Mouse (Mus musculus): Measurements from ENCODE around the gene Gnl3l. TPM values are rescaled to one million over a fixed set of nuclear protein-coding genes. Genes with fewer than 3 reads are reported as not detected.

Gnl3l gene
- polyA plus RNA-seq, 1 experiment from 2014 or later = 14.6 TPM

GRCm38 (mm10) chrX:151046321-151046720 is 29.2 kb upstream of the Gnl3l start:
- H3K4me3 ChIP-seq (replicated peaks) = no peak overlapping the region

GRCm38 (mm10) chrX:151045850-151046249 is 28.7 kb upstream of the Gnl3l start, which contains the start of gene Fgd1:
Gene Fgd1 (plus strand): TSS chrX:151046150.
- Histone ChIP-seq H3K4me1 (replicated peaks) (no peaks in the 10 kb centered on the region), H3K9ac (peak within 1 kb of the TSS; percentile 64), H3K27me3 (peaks cover 47% of the 10 kb centered on the region), H3K9me3 (replicated peaks) (no peaks in the 10 kb centered on the region), H3K4me2 (peak within 1 kb of the TSS; percentile 66), H3K27ac (peak within 1 kb of the TSS; percentile 23; the same call in 1 of the 2 replicates), H3K4me3 (replicated peaks) (peak within 1 kb of the TSS; percentile 60), H3K36me3 (no peaks in the 10 kb centered on the region)
- ATAC-seq (ENCODE audit: low read depth) (no peak), DNase-seq (no peak)
- 84% methylated on average over 8 of the region's 8 CpGs for WGBS (ENCODE audit: insufficient replicate concordance)

More at GRCm38 (mm10) chrX:151046321-151046720, 29.2 kb upstream of the Gnl3l start:
- peaks cover 47% of the 10 kb centered on the region for H3K27me3 ChIP-seq
- WGBS (ENCODE audit: insufficient replicate concordance) = 51% methylated on average over 11 of the region's 11 CpGs
- H3K9ac ChIP-seq = no peak overlapping the region
- H3K27ac ChIP-seq = no peak overlapping the region
- no peaks in the 10 kb centered on the region for H3K36me3 ChIP-seq
- ATAC-seq (ENCODE audit: low read depth) (no peak), DNase-seq (no peak)
- no peaks in the 10 kb centered on the region for H3K4me1 ChIP-seq (replicated peaks)
- no peaks in the 10 kb centered on the region for H3K9me3 ChIP-seq (replicated peaks)
- H3K4me2 ChIP-seq = peak overlapping the region; percentile 66

GRCm38 (mm10) chrX:151041223-151041622 is 24.1 kb upstream of the Gnl3l start:
- Histone ChIP-seq H3K27me3 (peaks cover 12% of the 10 kb centered on the region), H3K9ac (no peak overlapping the region), H3K9me3 (replicated peaks) (no peaks in the 10 kb centered on the region), H3K36me3 (no peaks in the 10 kb centered on the region), H3K4me1 (replicated peaks) (no peaks in the 10 kb centered on the region), H3K4me3 (replicated peaks) (no peak overlapping the region), H3K27ac (no peak overlapping the region), H3K4me2 (no peak overlapping the region)
- no peak for DNase-seq
- ATAC-seq (ENCODE audit: low read depth) = no peak
- 55% methylated on average over 5 of the region's 5 CpGs for WGBS (ENCODE audit: insufficient replicate concordance)

- ATAC-seq (ENCODE audit: low read depth) (no peak), DNase-seq (no peak)
- H3K4me3 ChIP-seq (replicated peaks) = no peak overlapping the region
- H3K27ac ChIP-seq = no peak overlapping the region
- no peaks in the 10 kb centered on the region for H3K9me3 ChIP-seq (replicated peaks)
- H3K4me2 ChIP-seq = no peak overlapping the region
- H3K36me3 ChIP-seq = no peaks in the 10 kb centered on the region
- peaks cover 3% of the 10 kb centered on the region; the same call in 1 of the 2 replicates for H3K27me3 ChIP-seq
- H3K9ac ChIP-seq = no peak overlapping the region
- WGBS (ENCODE audit: insufficient replicate concordance) = 45% methylated on average over 3 of the region's 3 CpGs
- no peaks in the 10 kb centered on the region for H3K4me1 ChIP-seq (replicated peaks)
Observed at GRCm38 (mm10) chrX:151031400-151031799, 14.3 kb upstream of the Gnl3l start.

GRCm38 (mm10) chrX:151018798-151019197 is 1.7 kb upstream of the Gnl3l start:
- peaks cover 19% of the 10 kb centered on the region for H3K4me1 ChIP-seq (replicated peaks)
- no peak overlapping the region for H3K4me3 ChIP-seq (replicated peaks)
- no peaks in the 10 kb centered on the region for H3K9me3 ChIP-seq (replicated peaks)
- no peak overlapping the region for H3K9ac ChIP-seq
- H3K27me3 ChIP-seq = no peaks in the 10 kb centered on the region
- H3K4me2 ChIP-seq = no peak overlapping the region
- no peak for ATAC-seq (ENCODE audit: low read depth)
- peak; percentile 0 for DNase-seq
- WGBS (ENCODE audit: insufficient replicate concordance) = 50% methylated on average over 3 of the region's 3 CpGs
- no peak overlapping the region for H3K27ac ChIP-seq
- H3K36me3 ChIP-seq = peaks cover 3% of the 10 kb centered on the region; the same call in 1 of the 2 replicates

- peak overlapping the region; percentile 47; the same call in 1 of the 2 replicates for H3K9ac ChIP-seq
- peak overlapping the region; percentile 68 for H3K4me2 ChIP-seq
- ATAC-seq (ENCODE audit: low read depth) (no peak), DNase-seq (no peak)
- H3K36me3 ChIP-seq = peaks cover 7% of the 10 kb centered on the region; the same call in 1 of the 2 replicates
- peak overlapping the region; percentile 64 for H3K4me3 ChIP-seq (replicated peaks)
- no peak overlapping the region; the same call in 1 of the 2 replicates for H3K27ac ChIP-seq
- H3K27me3 ChIP-seq = no peaks in the 10 kb centered on the region
- no peaks in the 10 kb centered on the region for H3K9me3 ChIP-seq (replicated peaks)
- peaks cover 19% of the 10 kb centered on the region for H3K4me1 ChIP-seq (replicated peaks)
- 1% methylated on average over 3 of the region's 3 CpGs for WGBS (ENCODE audit: insufficient replicate concordance)
Observed at GRCm38 (mm10) chrX:151017897-151018296, 775 bp upstream of the Gnl3l start.

- ATAC-seq (ENCODE audit: low read depth) = no peak
- no peaks in the 10 kb centered on the region for H3K27me3 ChIP-seq
- H3K36me3 ChIP-seq = peaks cover 64% of the 10 kb centered on the region
- 65% methylated on average over 3 of the region's 3 CpGs for WGBS (ENCODE audit: insufficient replicate concordance)
- no peaks in the 10 kb centered on the region for H3K9me3 ChIP-seq (replicated peaks)
- no peak overlapping the region for H3K27ac ChIP-seq
- H3K4me1 ChIP-seq (replicated peaks) = no peaks in the 10 kb centered on the region
- H3K9ac ChIP-seq = no peak overlapping the region
- no peak overlapping the region for H3K4me2 ChIP-seq
- H3K4me3 ChIP-seq (replicated peaks) = no peak overlapping the region
- no peak for DNase-seq
Observed at GRCm38 (mm10) chrX:150996775-150997174, 20.3 kb downstream of the Gnl3l start.

GRCm38 (mm10) chrX:150981621-150982020 is 35.5 kb downstream of the Gnl3l start:
- H3K9me3 ChIP-seq (replicated peaks) = no peaks in the 10 kb centered on the region
- H3K4me1 ChIP-seq (replicated peaks) = no peaks in the 10 kb centered on the region
- no peak for ATAC-seq (ENCODE audit: low read depth)
- DNase-seq = no peak
- 42% methylated on average over 1 of the region's 1 CpGs for WGBS (ENCODE audit: insufficient replicate concordance)
- H3K36me3 ChIP-seq = peaks cover 9% of the 10 kb centered on the region; the same call in 1 of the 2 replicates
- H3K27ac ChIP-seq = no peak overlapping the region
- H3K4me2 ChIP-seq = no peak overlapping the region
- H3K4me3 ChIP-seq (replicated peaks) = no peak overlapping the region
- H3K9ac ChIP-seq = no peak overlapping the region
- no peaks in the 10 kb centered on the region for H3K27me3 ChIP-seq

GRCm38 (mm10) chrX:150975424-150975823 is 41.7 kb downstream of the Gnl3l start:
- H3K9ac ChIP-seq = no peak overlapping the region
- H3K4me3 ChIP-seq (replicated peaks) = no peak overlapping the region
- WGBS (ENCODE audit: insufficient replicate concordance) = 77% methylated on average over 5 of the region's 5 CpGs
- no peak for DNase-seq
- no peaks in the 10 kb centered on the region for H3K36me3 ChIP-seq
- H3K9me3 ChIP-seq (replicated peaks) = no peaks in the 10 kb centered on the region
- ATAC-seq (ENCODE audit: low read depth) = no peak
- H3K27me3 ChIP-seq = no peaks in the 10 kb centered on the region
- H3K27ac ChIP-seq = no peak overlapping the region
- no peaks in the 10 kb centered on the region for H3K4me1 ChIP-seq (replicated peaks)
- no peak overlapping the region for H3K4me2 ChIP-seq

- no peaks in the 10 kb centered on the region for H3K36me3 ChIP-seq
- H3K4me1 ChIP-seq (replicated peaks) = no peaks in the 10 kb centered on the region
- no peak overlapping the region for H3K4me3 ChIP-seq (replicated peaks)
- H3K27me3 ChIP-seq = no peaks in the 10 kb centered on the region
- H3K4me2 ChIP-seq = no peak overlapping the region
- no peak overlapping the region for H3K9ac ChIP-seq
- no peaks in the 10 kb centered on the region for H3K9me3 ChIP-seq (replicated peaks)
- 13% methylated on average over 2 of the region's 2 CpGs for WGBS (ENCODE audit: insufficient replicate concordance)
- DNase-seq = no peak
- H3K27ac ChIP-seq = no peak overlapping the region
- ATAC-seq (ENCODE audit: low read depth) = no peak
Observed at GRCm38 (mm10) chrX:150963027-150963426, 54.1 kb downstream of the Gnl3l start.

- no peak overlapping the region for H3K9ac ChIP-seq
- no peak for DNase-seq
- H3K27ac ChIP-seq = no peak overlapping the region
- H3K4me2 ChIP-seq = no peak overlapping the region
- H3K36me3 ChIP-seq = no peaks in the 10 kb centered on the region
- H3K27me3 ChIP-seq = no peaks in the 10 kb centered on the region
- no peaks in the 10 kb centered on the region for H3K9me3 ChIP-seq (replicated peaks)
- no peak overlapping the region for H3K4me3 ChIP-seq (replicated peaks)
- no peak for ATAC-seq (ENCODE audit: low read depth)
- WGBS (ENCODE audit: insufficient replicate concordance) = 50% methylated on average over 5 of the region's 5 CpGs
- H3K4me1 ChIP-seq (replicated peaks) = no peaks in the 10 kb centered on the region
Observed at GRCm38 (mm10) chrX:150960702-150961101, 56.4 kb downstream of the Gnl3l start.
